ENCODE assay signal across 18 mouse cellular contexts in the genomic region with DNA sequence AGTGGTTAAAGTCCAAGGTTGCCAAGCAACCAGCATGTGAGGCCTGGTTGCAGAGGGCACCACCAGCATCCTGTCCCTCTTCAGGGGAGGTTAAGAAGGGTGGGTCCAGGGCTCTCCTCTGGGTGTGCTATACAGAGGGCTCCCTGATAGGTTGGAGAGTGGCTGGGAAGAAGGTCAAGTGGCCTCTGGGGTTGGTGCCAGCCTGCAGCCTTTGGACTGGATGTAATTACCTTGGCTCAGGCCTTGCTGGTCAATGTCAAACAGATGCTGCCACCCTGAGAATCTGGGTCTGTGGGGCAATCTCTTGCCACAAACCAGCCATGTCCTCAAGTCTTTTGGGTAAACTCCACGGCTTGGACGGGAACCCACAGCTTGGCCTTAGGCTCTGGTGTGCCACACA. TPM values are rescaled to one million over a fixed set of nuclear protein-coding genes. Genes with fewer than 3 reads are reported as not detected.
DNase-seq lines count a peak whose midpoint lies in the region; ATAC-seq and TF ChIP-seq lines count a peak whose summit lies in the region.
"Had no signal": no experiment of that assay in that cellular context is flagged by ENCODE, and none has a peak within 500 bp of the region (broad histone marks: within the 10 kb centered on the region; RNA-seq: fewer than 3 reads in every experiment).

No protein-coding gene starts in this region.

- H3K27me3 ChIP-seq in heart, embryonic 10.5 days (ENCODE audit: insufficient read depth, poor library complexity, severe bottlenecking) = peaks cover 27% of the 10 kb centered on the region
- H3K27me3 ChIP-seq in kidney, embryonic 15.5 days = no peaks in the 10 kb centered on the region
- H3K27me3 ChIP-seq: embryonic facial prominence, embryonic 13.5 days; hindbrain, embryonic 15.5 days; limb, embryonic 13.5 days had no signal

- peak; percentile 47; the same call in 1 of the 2 replicates for ATAC-seq in kidney, embryonic 15.5 days (replicated peaks; ENCODE audit: low FRiP score)
- ATAC-seq: liver, postnatal 0 days had no signal

- H3K4me1 ChIP-seq in heart, embryonic 10.5 days = 0 out of 2 replicates have a peak, but pooled peaks cover 3% of the 10 kb centered on the region
- H3K4me1 ChIP-seq in kidney, embryonic 15.5 days = peaks cover 7% of the 10 kb centered on the region; the same call in 1 of the 2 replicates
- H3K4me1 ChIP-seq: heart, embryonic 15.5 days had no signal

- H3K4me2 ChIP-seq in kidney, embryonic 15.5 days = no peak overlapping the region
- H3K4me2 ChIP-seq: embryonic facial prominence, embryonic 13.5 days; heart, embryonic 15.5 days; hindbrain, embryonic 15.5 days; limb, embryonic 13.5 days had no signal

- intact Hi-C loops in heart, postnatal 36 days (cut with DNase I) = no loop called here
- intact Hi-C loops in left cerebral cortex, postnatal 4 days (cut with DNase I) = no loop called here
- intact Hi-C loops in left cerebral cortex, adult 2 months (cut with DNase I) = no loop called here

- no peaks in the 10 kb centered on the region for H3K36me3 ChIP-seq in heart, embryonic 10.5 days
- no peaks in the 10 kb centered on the region for H3K36me3 ChIP-seq in kidney, embryonic 15.5 days
- H3K36me3 ChIP-seq: forebrain, embryonic 10.5 days; heart, embryonic 15.5 days; hindbrain, embryonic 15.5 days; limb, embryonic 13.5 days had no signal

- H3K9me3 ChIP-seq in heart, embryonic 10.5 days = no peaks in the 10 kb centered on the region
- H3K9me3 ChIP-seq in kidney, embryonic 15.5 days (replicated peaks) = no peaks in the 10 kb centered on the region
- H3K9me3 ChIP-seq: embryonic facial prominence, embryonic 13.5 days; forebrain, embryonic 10.5 days; heart, embryonic 15.5 days; hindbrain, embryonic 15.5 days; limb, embryonic 13.5 days had no signal

- WGBS in heart, embryonic 10.5 days = 92% methylated on average over 2 of the region's 2 CpGs
- 69% methylated on average over 2 of the region's 2 CpGs for WGBS in kidney, embryonic 15.5 days

- no peak overlapping the region for H3K9ac ChIP-seq in kidney, embryonic 15.5 days
- H3K9ac ChIP-seq: embryonic facial prominence, embryonic 13.5 days; heart, embryonic 15.5 days; hindbrain, embryonic 15.5 days; limb, embryonic 13.5 days; liver, postnatal 0 days had no signal

- H3K27ac ChIP-seq in heart, embryonic 10.5 days = no peak overlapping the region
- H3K27ac ChIP-seq in left cerebral cortex, adult 2 months = no peak overlapping the region
- H3K27ac ChIP-seq in kidney, embryonic 15.5 days = no peak overlapping the region
- H3K27ac ChIP-seq: embryonic facial prominence, embryonic 13.5 days; forebrain, embryonic 10.5 days; heart, embryonic 15.5 days; hindbrain, embryonic 15.5 days; limb, embryonic 13.5 days had no signal

- no peak for TF ChIP-seq CTCF in left cerebral cortex, adult 2 months (IDR thresholded peaks at IDR 0.05)

- no peak overlapping the region for H3K4me3 ChIP-seq in heart, embryonic 10.5 days
- H3K4me3 ChIP-seq in left cerebral cortex, adult 2 months = no peak overlapping the region
- H3K4me3 ChIP-seq in kidney, embryonic 15.5 days (replicated peaks) = no peak overlapping the region
- H3K4me3 ChIP-seq: embryonic facial prominence, embryonic 13.5 days; forebrain, embryonic 10.5 days; heart, embryonic 15.5 days; hindbrain, embryonic 15.5 days; limb, embryonic 13.5 days had no signal

- DNase-seq in adrenal gland, adult 8-10 months = peak; percentile 52
- DNase-seq in adrenal gland, postnatal 4 days (ENCODE audit: low spot score in 2 of 2) = no peak
- DNase-seq in heart, embryonic 10.5 days (ENCODE audit: low spot score) = peak; percentile 50
- no peak for DNase-seq in heart, postnatal 36 days
- DNase-seq in left cerebral cortex, postnatal 4 days = peak; percentile 45
- no peak for DNase-seq in left cerebral cortex, adult 2 months (ENCODE audit: extremely low spot score in 1 of 2, low spot score in 2 of 2)
- no peak for DNase-seq in right cerebral cortex, postnatal 25 days
- DNase-seq: cerebellum, adult 8-10 months; liver, postnatal 0 days; midbrain, embryonic 14.5 days; thymus, postnatal 4 days had no signal

RNA-seq across cellular contexts. Expression of gene Loxl4, which starts 11.2 kb away (rescaled TPM):
- 1 to 10 TPM; 1.5 to 3.1 (median 2.0) TPM for total RNA-seq in adrenal gland, adult 8-10 months (2022)
- total RNA-seq in adrenal gland, postnatal 4 days (2021) = 1 to 10 TPM; 2.3 TPM
- polyA plus RNA-seq in heart, embryonic 10.5 days (2016; fragmentation: Nextera tagmentation; extraction: Ambion mirVana) = 0.04 and 0.10 TPM in 2 replicates
- 1 to 10 TPM; 1.1 to 1.4 TPM for total RNA-seq in heart, postnatal 36 days (2021)
- under 1 TPM; 0.12 to 0.60 TPM for total RNA-seq in left cerebral cortex, postnatal 4 days (2021)
- under 1 TPM; 0.20 to 0.35 TPM for total RNA-seq in left cerebral cortex, adult 2 months (2021)
- 1.8 and 2.2 TPM in 2 replicates for polyA plus RNA-seq in kidney, embryonic 15.5 days (2015; fragmentation: Nextera tagmentation; extraction: Ambion mirVana)
- total RNA-seq: CH12.LX had no signal
- polyA plus RNA-seq: hindbrain, embryonic 15.5 days had no signal

Comparison
In these comparisons a context has a peak if more than half of its experiments do, and no peak if none do; other contexts are left out.
1. DNase-seq: peak in adrenal gland, adult 8-10 months (single experiment), heart, embryonic 10.5 days (single experiment) and left cerebral cortex, postnatal 4 days (single experiment); none in adrenal gland, postnatal 4 days (0 of 2), heart, postnatal 36 days (0 of 2), left cerebral cortex, adult 2 months (0 of 2) and right cerebral cortex, postnatal 25 days (single experiment).